Comparison of ENCODE assay signal across 10 mouse cellular contexts in genomic region chr2:33702705-33703104, GRCm38 (mm10).
DNase-seq lines count a peak whose midpoint lies in the region.
"Had no signal": no experiment of that assay in that cellular context is flagged by ENCODE, and none has a peak within 500 bp of the region (broad histone marks: within the 10 kb centered on the region; RNA-seq: fewer than 3 reads in every experiment).

No protein-coding gene starts in this region.

- H3K36me3 ChIP-seq in heart, embryonic 10.5 days = no peaks in the 10 kb centered on the region
- H3K36me3 ChIP-seq: stomach, embryonic 15.5 days had no signal

- intact Hi-C loops in left cerebral cortex, postnatal 4 days (cut with DNase I) = no loop called here

- no peak overlapping the region for H3K4me3 ChIP-seq in heart, embryonic 10.5 days
- H3K4me3 ChIP-seq: stomach, embryonic 15.5 days had no signal

- H3K27me3 ChIP-seq in heart, embryonic 10.5 days (ENCODE audit: insufficient read depth, poor library complexity, severe bottlenecking) = peaks cover 77% of the 10 kb centered on the region

- no peaks in the 10 kb centered on the region for H3K9me3 ChIP-seq in heart, embryonic 10.5 days
- H3K9me3 ChIP-seq: stomach, embryonic 15.5 days had no signal

- WGBS in heart, embryonic 10.5 days = 70% methylated on average over 5 of the region's 5 CpGs

- DNase-seq in heart, adult 11 months = peak; percentile 95
- DNase-seq in heart, embryonic 10.5 days (ENCODE audit: low spot score) = no peak
- peak; percentile 30 for DNase-seq in 3T3-L1 (ENCODE audit: low read depth, low spot score)
- peak; percentile 43 for DNase-seq in gastrocnemius, adult 18-20 months (ENCODE audit: low spot score)
- DNase-seq in kidney, postnatal 36 days = peak; percentile 4 to 33
- no peak for DNase-seq in embryo, embryonic 10.5 days (ENCODE audit: low spot score)
- no peak for DNase-seq in left cerebral cortex, postnatal 4 days
- DNase-seq in cerebellum, postnatal 4 days (ENCODE audit: low spot score in 2 of 2) = no peak
- DNase-seq: liver had no signal

- peaks cover 10% of the 10 kb centered on the region for H3K4me1 ChIP-seq in heart, embryonic 10.5 days
- H3K4me1 ChIP-seq: stomach, embryonic 15.5 days had no signal

- no peak overlapping the region for H3K27ac ChIP-seq in heart, embryonic 10.5 days
- H3K27ac ChIP-seq: stomach, embryonic 15.5 days had no signal

Comparison
In these comparisons a context has a peak if more than half of its experiments do, and no peak if none do; other contexts are left out.
1. DNase-seq: peak in heart, adult 11 months (single experiment), 3T3-L1 (single experiment), gastrocnemius, adult 18-20 months (single experiment) and kidney, postnatal 36 days (2 of 2); none in heart, embryonic 10.5 days (single experiment), embryo, embryonic 10.5 days (single experiment), left cerebral cortex, postnatal 4 days (single experiment) and cerebellum, postnatal 4 days (0 of 2).